Mouse (Mus musculus) stomach, postnatal 0 days (tissue): ENCODE data around the gene Dusp15. TPM values are rescaled to one million over a fixed set of nuclear protein-coding genes. Genes with fewer than 3 reads are reported as not detected.

Experiments
- ATAC-seq: fragments of 200-750 bp; cut with Nextera tagmentation; 2 replicates; pipeline ENCODE4 v1.8.0; 2017; ENCODE audit not compliant: low FRiP score, low TSS enrichment
- DNase-seq: peaks from one replicate; pipeline ENCODE4 v3.0.0-alpha.2; 2016; ENCODE audit warnings: low spot score
- H3K27ac ChIP-seq: fragments of 300-500 bp; sonication (generic); replicated peaks from 2 replicates; pipeline ENCODE4 v1.5.1; 2014; ENCODE audit warnings: mild to moderate bottlenecking, control low read depth
- H3K27me3 ChIP-seq: fragments of 300-500 bp; sonication (generic); 2 replicates; pipeline ENCODE4 v1.6.1; 2014; ENCODE audit warnings: low read length; ENCODE audit not compliant: control insufficient read depth, insufficient read depth
- H3K36me3 ChIP-seq: fragments of 300-500 bp; sonication (generic); 2 replicates; pipeline ENCODE4 v1.6.1; 2014; ENCODE audit warnings: low read length, mixed read lengths; ENCODE audit not compliant: control insufficient read depth, insufficient read depth
- H3K4me1 ChIP-seq: fragments of 300-500 bp; sonication (generic); replicated peaks from 2 replicates; pipeline ENCODE4 v1.6.1; 2014; ENCODE audit warnings: antibody characterized with exemption; ENCODE audit not compliant: control insufficient read depth, insufficient read depth
- H3K4me2 ChIP-seq: fragments of 300-500 bp; sonication (generic); replicated peaks from 2 replicates; pipeline ENCODE4 v1.6.1; 2014; ENCODE audit warnings: low read depth, mild to moderate bottlenecking, control low read depth, moderate library complexity
- H3K4me3 ChIP-seq: fragments of 300-500 bp; sonication (generic); 2 replicates; pipeline ENCODE4 v1.5.1; 2014; ENCODE audit warnings: low read depth, low read length, control low read depth
- H3K9ac ChIP-seq: fragments of 300-500 bp; sonication (generic); 2 replicates; pipeline ENCODE4 v1.6.1; 2014; ENCODE audit warnings: mild to moderate bottlenecking, low read length, control low read depth, mixed read lengths
- H3K9me3 ChIP-seq: fragments of 300-500 bp; sonication (generic); 2 replicates; pipeline ENCODE4 v1.6.1; 2016; ENCODE audit warnings: low read length; ENCODE audit not compliant: control insufficient read depth
- CTCF ChIP-seq: IDR thresholded peaks from 2 replicates; pipeline ENCODE4 v1.5.1; 2016; ENCODE audit warnings: antibody characterized with exemption, low read depth, mild to moderate bottlenecking, moderate library complexity
- EP300 ChIP-seq: optimal IDR thresholded peaks from 2 replicates; pipeline ENCODE3; 2016; ENCODE audit warnings: antibody characterized with exemption
- WGBS: fragments of 180-500 bp; shearing (Covaris S2); extraction: QIAGEN DNeasy Blood & Tissue Kit; methylation state at CpG from one replicate; pipeline ENCODE4 v1.1.7; 2014; 5-methylcytosine and 5-hydroxymethylcytosine counted together
- polyA plus RNA-seq: library from polyadenylated mRNA; unstranded; fragments of >200 nt; fragmentation: Nextera tagmentation; extraction: Ambion mirVana; gene quantifications from 2 replicates; pipeline ENCODE4 v1.2.1, GENCODE M21; 2015

The Dusp15 gene
- polyA plus RNA-seq, 1 experiment from 2014 or later = 0.27 TPM

- Histone ChIP-seq H3K4me1 (no peaks in the 10 kb centered on the region), H3K9ac (no peak overlapping the region), H3K4me2 (no peak overlapping the region), H3K36me3 (no peaks in the 10 kb centered on the region), H3K27me3 (peaks cover 3% of the 10 kb centered on the region; the same call in 1 of the 2 replicates), H3K9me3 (no peaks in the 10 kb centered on the region), H3K27ac (no peak overlapping the region), H3K4me3 (no peak overlapping the region)
- TF ChIP-seq EP300 (no peak), CTCF (no peak)
- no peak for ATAC-seq
- WGBS = 35% methylated on average over 7 of the region's 7 CpGs
- no peak for DNase-seq
Measured at GRCm38 (mm10) chr2:152913471-152913870, 38.0 kb downstream of the Dusp15 start.

GRCm38 (mm10) chr2:152911432-152911831, 40.1 kb downstream of the Dusp15 start:
- DNase-seq (no peak), ATAC-seq (no peak)
- no peak overlapping the region for H3K27ac ChIP-seq
- H3K4me2 ChIP-seq = no peak overlapping the region
- no peaks in the 10 kb centered on the region for H3K9me3 ChIP-seq
- H3K4me3 ChIP-seq = no peak overlapping the region
- H3K27me3 ChIP-seq = peaks cover 3% of the 10 kb centered on the region; the same call in 1 of the 2 replicates
- 30% methylated on average over 6 of the region's 6 CpGs for WGBS
- no peak overlapping the region for H3K9ac ChIP-seq
- no peaks in the 10 kb centered on the region for H3K4me1 ChIP-seq
- TF ChIP-seq EP300 (no peak), CTCF (no peak)
- no peaks in the 10 kb centered on the region for H3K36me3 ChIP-seq

- H3K27me3 ChIP-seq = peaks cover 3% of the 10 kb centered on the region; the same call in 1 of the 2 replicates
- no peak within 1 kb of the TSS for H3K9ac ChIP-seq
- no peaks in the 10 kb centered on the region for H3K4me1 ChIP-seq
- H3K4me2 ChIP-seq = no peak within 1 kb of the TSS
- 13% methylated on average over 12 of the region's 12 CpGs for WGBS
- no peak within 1 kb of the TSS for H3K27ac ChIP-seq
- H3K4me3 ChIP-seq = no peak within 1 kb of the TSS
- TF ChIP-seq CTCF (no peak), EP300 (no peak)
- ATAC-seq (no peak), DNase-seq (no peak)
- no peaks in the 10 kb centered on the region for H3K9me3 ChIP-seq
- no peaks in the 10 kb centered on the region for H3K36me3 ChIP-seq
Measured at GRCm38 (mm10) chr2:152911031-152911430, 40.5 kb downstream of the Dusp15 start, which contains the start of gene Mylk2. Gene Mylk2, plus strand, starts transcription at chr2:152911352.

DNA sequence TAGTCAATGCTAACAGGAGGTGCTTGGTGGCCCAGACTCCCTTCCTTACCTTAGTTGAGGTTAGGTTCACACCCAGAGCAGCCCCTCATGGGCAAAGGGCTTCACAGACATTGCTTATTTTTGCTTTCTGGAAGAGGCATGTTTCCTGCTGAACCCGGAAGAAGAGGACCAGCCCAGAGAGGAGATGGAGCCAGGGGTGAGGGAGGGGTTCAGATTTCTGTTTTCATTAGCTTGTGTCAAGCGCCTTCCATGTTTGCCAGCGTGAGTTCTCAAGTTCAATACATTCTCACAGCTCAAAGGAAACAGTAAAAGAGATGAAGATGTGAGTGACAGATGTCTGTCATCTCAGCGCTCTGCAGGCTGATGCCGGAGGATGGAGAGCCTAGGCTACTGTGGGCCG, 41.6 kb downstream of the Dusp15 start:
- H3K36me3 ChIP-seq = no peaks in the 10 kb centered on the region
- H3K27ac ChIP-seq = no peak overlapping the region
- H3K9me3 ChIP-seq = no peaks in the 10 kb centered on the region
- DNase-seq (no peak), ATAC-seq (no peak)
- TF ChIP-seq EP300 (no peak), CTCF (no peak)
- no peak overlapping the region for H3K4me3 ChIP-seq
- H3K4me1 ChIP-seq = no peaks in the 10 kb centered on the region
- H3K27me3 ChIP-seq = peaks cover 3% of the 10 kb centered on the region; the same call in 1 of the 2 replicates
- WGBS = 68% methylated on average over 6 of the region's 6 CpGs
- no peak overlapping the region for H3K4me2 ChIP-seq
- H3K9ac ChIP-seq = no peak overlapping the region

DNA sequence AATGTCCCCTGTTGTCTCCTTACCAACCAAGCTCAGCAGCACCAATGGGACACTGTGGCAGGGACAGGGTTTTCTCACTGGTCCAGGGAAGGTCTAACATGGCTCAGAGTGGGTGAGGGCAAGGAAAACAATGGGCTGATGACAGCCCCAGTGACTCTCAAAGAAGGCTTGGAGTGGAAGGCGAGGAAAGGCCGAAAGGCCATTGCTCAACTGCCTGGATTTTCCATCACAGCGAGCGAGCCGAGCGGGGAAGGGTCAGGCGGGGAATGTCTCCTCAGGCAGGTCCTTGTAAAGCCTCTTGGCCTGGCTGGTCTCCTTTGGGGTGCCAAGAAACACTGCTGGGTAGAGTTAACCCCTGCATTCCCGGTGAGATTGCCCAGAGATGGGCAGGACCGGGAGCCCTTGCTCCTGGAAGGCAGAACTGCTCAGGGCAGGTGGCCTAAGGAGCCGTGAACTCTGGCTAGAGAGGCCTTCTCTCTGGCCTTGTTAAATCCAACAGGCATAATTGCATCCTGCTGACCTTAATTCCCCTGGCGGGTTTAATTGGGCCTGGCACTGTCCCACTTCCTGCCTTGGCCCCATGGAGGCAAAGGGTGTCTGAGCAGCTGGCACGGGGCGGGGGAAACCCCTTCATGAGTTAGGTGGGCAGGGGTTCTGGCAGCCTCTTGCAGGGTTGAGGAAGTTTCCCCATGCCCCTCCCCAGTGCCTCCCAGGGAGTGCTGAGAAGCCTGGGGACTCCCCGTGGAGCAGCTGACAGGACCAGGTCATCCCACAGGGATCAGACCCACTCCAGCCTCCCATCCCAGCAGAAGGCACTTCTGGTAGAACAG, 44.2 kb downstream of the Dusp15 start:
- Histone ChIP-seq H3K4me3 (no peak overlapping the region), H3K4me2 (no peak overlapping the region), H3K27ac (0 out of 2 replicates have a peak overlapping the region, but pooled peaks have one; percentile 8), H3K36me3 (no peaks in the 10 kb centered on the region), H3K9me3 (no peaks in the 10 kb centered on the region), H3K9ac (no peak overlapping the region), H3K4me1 (no peaks in the 10 kb centered on the region), H3K27me3 (peaks cover 3% of the 10 kb centered on the region; the same call in 1 of the 2 replicates)
- ATAC-seq (no peak; the same call in 1 of the 2 replicates), DNase-seq (no peak)
- WGBS = 54% methylated on average over 13 of the region's 14 CpGs
- TF ChIP-seq CTCF (no peak), EP300 (no peak)
